Mouse (Mus musculus) stomach, postnatal 0 days (tissue): Measurements from ENCODE around the gene Zfp503.

Experiments
- CTCF ChIP-seq: IDR thresholded peaks from 2 replicates; pipeline ENCODE4 v1.5.1; 2016; ENCODE audit warnings: antibody characterized with exemption, low read depth, mild to moderate bottlenecking, moderate library complexity
- EP300 ChIP-seq: optimal IDR thresholded peaks from 2 replicates; pipeline ENCODE3; 2016; ENCODE audit warnings: antibody characterized with exemption

DNA sequence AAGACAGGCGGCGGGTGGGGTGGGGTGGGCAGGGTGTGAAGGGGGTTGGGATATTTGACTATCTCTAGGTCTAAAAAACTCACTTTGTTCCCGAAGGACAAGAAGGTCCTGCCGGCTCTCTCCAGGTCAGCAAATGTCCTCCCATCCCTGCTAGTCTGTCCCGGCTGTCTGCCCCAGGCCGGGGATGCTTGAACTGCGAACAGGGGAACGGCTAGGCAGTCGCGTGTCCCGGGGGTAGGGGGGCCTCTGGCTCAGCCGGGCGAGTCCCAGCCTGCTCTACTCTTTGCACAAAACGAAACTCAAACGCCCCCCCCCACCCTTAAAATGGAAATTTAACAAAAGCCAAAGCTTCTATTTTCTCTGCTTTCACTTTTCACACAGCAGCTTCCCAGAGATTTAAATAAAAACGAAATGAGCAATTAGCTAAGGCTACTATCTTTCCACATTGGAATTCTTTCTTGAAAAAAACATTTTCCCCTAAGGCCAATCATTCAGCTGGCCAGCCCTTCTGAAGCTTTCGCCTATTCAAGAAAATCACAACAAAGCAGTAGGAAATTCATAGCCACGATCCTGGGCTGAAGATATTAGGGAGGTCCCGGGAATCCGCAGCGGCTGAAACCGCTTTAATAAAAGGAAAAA is 6.0 kb downstream of the Zfp503 start:
- no peak for TF ChIP-seq CTCF
- TF ChIP-seq EP300 = no peak
